Mouse (Mus musculus): ENCODE measurements at regions not wholly inside any gene's neighbourhood (a gene's known extent, or its start where the extent isn't known, plus 50 kb on each side); places are given as distances from the start of the nearest gene placed in this dataset.

GRCm38 (mm10) chr13:31705406-31705805 is 79.8 kb downstream of the Foxf2 start:
- TF ChIP-seq CTCF (IDR thresholded peaks at IDR 0.05; ENCODE audit: control insufficient read depth, insufficient read depth, low read length) (peak; percentile 22; the same call in 1 of the 2 replicates), POLR2A (IDR thresholded peaks at IDR 0.05; ENCODE audit: borderline replicate concordance, control insufficient read depth, low read depth, low read length) (no peak)
